Mouse (Mus musculus): ENCODE measurements at regions not wholly inside any gene's neighbourhood (a gene's known extent, or its start where the extent isn't known, plus 50 kb on each side); places are given as distances from the start of the nearest gene placed in this dataset.

DNA sequence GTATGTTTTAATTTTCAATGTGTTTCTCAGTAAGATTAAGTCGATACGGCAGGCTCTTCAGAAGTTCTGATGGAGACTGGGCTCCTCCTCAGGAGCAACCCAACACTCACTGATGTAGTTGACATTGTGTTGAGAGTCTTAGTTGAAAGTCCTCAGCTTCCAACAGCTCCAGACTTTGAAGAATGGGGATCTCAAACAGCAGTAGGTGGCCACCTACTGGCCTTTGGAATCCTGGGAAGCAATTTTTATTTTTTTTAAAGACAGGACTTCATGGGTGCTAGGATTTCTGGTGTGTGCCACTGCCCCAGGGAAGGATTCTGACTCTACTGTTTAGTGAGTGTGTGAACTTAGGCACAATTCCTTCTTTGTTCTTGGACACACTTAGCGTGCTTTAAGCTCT lies 225.9 kb upstream of the Tbc1d5 start:
- in situ Hi-C loops (cut with MboI, MseI), result no loop called here

DNA sequence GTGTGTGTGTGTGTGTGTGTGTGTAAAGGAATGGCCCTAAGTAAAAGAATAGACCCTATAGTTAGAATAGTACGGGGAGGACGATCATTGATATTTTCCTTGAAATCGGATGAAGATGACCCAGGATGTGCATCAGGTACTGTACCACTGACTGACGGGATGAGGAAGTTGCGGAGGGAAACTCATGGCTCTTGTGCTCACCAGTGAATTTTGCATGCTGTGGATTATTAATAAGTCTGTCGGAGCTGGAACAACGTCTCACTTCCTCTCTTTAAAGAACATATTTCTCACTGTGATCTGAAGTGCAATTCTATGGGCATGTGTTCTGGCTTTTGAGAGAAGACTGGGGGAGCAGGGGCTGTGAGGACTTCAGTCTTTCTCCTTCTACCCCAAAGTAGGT lies 218.8 kb upstream of the Tbc1d5 start:
- in situ Hi-C loops (cut with MboI, MseI), result no loop called here

DNA sequence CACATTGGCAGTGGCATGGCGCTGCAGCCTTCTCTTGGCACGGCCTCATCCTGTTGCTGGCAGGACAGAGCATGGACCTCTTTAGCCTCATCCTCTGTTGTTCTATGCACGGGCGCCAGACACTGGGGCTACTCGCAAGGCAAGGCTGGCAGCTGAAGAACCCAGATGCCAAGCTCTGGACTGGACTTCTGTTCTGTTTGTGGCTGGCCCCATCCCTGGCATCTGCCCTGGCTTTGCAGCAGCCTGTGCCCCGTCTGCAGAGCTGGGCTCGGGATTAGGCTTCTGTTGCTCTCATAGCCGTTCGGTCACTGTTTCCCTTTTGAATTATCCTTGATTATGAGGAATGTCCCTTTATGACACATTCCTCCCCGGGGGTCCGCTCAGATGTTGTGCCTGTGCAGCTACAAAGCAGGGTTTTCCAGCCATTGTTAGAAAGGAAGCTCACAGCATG lies 214.6 kb upstream of the Tbc1d5 start:
- in situ Hi-C loops (cut with MboI, MseI), result no loop called here

DNA sequence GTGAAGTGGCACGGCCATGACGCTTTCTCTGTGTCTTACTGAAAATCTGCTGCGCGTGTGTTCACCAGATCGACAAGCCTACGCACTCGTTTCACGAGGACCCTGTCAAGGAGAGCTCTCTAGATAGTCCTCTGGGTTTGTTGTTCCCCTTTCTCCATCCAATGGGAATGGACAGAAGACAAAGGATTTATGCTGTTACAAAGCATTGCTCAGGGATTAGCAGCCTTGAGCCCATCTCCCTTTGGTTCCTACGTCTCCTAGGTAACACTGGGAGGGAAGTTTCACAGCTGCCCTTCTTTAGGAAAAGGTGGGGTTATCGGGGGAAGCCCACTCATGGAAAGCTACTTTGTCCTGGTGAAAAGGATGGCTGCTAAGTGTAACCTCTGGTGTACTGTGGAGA lies 212.7 kb upstream of the Tbc1d5 start:
- in situ Hi-C loops (cut with MboI, MseI), result no loop called here

DNA sequence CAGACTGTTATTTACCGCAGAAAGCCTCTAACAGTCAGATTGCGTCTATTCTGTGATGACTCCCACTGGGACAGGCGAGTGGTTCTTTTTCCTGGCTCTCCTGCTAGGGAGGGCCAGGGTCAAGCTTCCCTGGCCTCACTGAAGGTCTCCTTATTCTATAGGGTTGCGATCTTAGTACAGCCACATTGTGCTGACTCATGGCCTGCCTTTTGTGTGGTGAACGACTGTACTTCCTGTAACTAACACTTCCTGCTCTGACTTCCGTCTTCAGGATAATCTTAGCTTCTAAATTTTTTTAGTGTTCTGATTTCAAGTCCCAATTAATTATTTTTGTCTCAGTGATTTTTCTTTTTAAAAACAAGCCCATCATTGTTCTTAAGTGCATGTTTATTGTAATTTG lies 203.4 kb upstream of the Tbc1d5 start:
- in situ Hi-C loops (cut with MboI, MseI), result loop anchor here (10.0 kb wide), 1 partner anchor 508 kb away; no protein-coding TSS in a partner anchor

DNA sequence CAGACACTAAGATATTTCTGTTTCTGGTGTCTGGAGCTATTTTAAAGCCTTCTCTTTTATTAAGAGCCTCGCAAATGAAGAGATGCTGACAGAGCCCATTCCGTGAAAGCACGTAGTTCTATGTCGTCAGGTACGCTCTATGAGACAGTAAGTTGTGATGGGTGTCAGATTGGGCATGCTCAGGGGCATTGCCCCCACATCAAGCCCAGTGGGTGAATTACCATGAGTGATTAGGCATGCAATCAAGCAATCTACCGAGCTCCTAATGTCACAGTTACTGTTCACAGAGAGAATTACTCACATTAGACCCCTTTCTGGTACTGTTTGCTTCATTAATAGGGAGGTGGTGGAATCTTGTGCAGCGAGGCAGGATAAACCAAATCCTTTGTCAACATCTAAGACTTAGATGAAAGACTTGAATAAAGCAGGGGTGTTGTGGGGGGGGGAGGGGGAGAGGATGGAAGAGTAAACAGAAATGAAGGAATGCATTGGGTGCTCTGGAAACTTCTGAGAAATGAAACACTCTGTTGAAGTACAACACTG lies 192.9 kb upstream of the Tbc1d5 start:
- in situ Hi-C loops (cut with MboI, MseI), result no loop called here

DNA sequence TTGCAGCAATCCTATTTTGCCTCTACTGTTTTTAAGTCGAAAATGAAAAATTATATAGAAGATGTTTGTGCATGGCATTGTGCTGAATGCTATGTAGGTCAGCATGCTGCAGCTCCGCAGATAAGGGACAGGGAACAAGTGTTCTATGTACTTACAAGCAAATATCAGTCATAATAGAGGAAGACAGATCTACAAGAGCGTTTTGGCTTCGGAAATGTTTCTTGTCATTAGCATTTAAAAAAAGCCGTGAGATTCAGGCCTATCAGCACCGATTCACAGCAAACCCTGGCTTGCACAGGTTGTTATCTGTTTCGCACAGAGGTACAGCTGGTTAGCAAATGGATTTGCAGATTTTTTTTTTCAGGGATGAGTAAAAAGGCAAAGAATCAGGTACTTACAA lies 191.8 kb upstream of the Tbc1d5 start:
- in situ Hi-C loops (cut with MboI, MseI), result no loop called here

DNA sequence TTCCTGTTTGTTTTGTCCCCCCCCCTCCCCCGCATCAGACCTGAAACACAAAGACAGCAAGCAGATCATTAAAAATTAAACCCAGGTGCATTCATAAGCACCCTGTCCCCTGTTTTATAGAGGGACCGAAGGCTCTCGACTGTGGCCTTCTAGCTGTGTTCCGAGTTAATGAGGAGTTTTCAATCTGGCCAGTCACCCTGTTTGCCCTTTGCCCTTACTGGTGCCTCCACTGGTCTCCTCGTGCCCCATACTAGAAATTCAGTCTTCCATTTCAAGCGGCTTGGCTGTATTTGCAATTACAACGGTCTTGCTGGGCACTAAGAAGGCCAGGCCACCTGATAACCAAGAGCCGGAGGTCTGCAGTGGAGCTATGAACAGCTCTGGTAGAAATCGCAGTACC lies 190.9 kb upstream of the Tbc1d5 start:
- in situ Hi-C loops (cut with MboI, MseI), result no loop called here

DNA sequence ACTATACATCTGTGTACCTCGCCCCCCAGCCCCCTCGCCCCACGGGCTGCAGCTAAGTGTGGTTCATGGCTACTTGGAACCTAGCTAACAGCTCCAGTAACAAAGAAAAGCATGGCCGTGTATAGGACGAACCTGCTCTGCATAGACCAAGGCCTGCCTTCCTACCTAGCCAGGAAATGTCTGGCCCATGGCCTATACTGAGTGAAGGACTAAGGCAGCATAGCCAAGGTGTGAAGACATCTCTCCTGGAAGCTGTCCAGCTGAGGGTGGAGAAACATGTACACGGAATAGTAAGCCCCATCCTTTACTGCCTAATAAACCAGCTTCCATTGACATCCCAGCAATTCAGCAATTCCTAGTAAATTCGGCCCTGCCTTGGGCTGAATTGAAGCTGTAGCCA lies 183.6 kb upstream of the Tbc1d5 start:
- in situ Hi-C loops (cut with MboI, MseI), result no loop called here

DNA sequence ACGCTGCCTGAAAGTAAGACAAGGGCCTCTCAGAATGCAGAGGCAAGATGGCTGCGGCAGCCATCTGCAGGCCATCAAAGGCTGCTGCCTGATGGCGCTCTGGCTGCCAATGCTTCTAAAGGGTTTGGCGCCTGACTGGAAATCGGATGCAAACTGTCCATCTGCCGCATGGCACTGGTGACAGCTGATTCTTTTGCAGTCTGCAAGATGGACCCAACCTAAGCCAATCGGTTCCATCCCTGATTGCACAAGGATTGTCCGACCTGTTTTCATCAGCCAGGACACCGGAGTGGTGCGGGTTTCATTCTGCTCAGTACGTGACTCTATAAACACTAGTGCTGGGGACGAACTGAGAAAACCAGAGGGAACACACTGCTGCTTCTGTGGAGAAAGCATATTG lies 183.1 kb upstream of the Tbc1d5 start:
- in situ Hi-C loops (cut with MboI, MseI), result no loop called here

DNA sequence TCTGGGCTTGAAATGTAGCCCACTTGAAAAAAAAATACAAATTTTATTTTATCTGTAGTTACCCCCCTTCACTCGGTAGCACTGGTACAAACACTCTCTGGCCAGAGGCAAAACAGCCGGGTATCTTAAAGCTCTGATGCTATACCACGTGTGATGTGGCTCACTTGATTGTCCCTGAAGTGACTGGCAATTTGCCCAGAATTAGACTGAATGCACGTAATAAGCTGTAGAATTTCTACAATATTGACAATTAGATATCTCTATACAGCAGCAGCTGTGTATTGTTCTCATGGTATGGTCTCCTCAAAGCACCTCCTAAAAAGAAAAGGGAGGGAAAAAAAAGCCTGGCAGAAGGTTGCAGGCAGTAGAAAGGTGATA lies 179.2 kb upstream of the Tbc1d5 start:
- in situ Hi-C loops (cut with MboI, MseI), result no loop called here

DNA sequence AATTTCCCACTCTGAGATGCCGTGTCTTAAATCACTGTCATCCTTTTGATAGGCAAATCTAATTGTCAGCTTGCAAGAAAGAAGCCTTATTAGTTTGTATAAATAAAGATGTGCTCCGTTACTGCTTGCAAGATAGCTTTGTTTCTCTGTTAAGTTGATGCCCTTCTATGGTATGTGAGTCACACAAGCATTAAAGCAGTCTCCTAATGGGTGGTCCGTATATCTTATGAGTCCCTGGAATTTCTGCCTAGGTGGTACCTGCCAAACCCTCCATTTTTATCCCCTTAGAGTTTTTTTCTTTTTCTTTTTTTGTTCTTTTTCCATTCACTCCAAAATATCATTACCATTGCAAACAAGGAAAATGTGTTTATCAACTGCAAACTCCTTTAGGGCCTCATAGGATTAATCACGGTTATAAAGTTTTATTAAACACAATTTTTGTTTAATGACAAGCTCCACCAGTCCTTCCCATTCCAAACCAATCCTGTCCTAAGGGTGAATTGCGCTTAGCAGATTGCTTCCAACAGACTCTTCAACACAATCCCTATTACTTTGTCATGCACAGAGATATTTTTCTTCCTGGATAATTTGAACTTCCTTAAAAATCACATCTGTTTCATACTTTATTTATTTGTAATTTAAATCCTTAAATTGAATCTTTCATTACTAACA lies 178.7 kb upstream of the Tbc1d5 start:
- in situ Hi-C loops (cut with MboI, MseI), result no loop called here

DNA sequence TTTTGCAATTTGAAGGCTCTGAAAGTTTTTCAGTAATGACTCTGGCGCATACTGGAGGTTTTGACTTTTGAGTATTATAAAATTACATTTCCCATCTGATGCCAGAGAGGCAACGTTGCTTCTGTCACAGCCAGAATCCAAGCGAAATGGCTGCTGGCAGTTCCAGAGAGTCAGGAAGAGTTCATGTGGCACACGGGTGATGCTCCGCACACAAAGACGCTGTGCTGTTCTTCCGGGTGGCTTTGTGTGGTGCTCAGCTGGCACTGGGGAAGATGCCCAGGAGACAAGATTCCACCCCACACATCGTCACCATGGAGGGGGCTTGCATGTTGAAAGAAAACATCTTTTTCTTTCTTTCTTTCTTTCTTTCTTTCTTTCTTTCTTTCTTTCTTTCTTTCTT lies 177.3 kb upstream of the Tbc1d5 start:
- in situ Hi-C loops (cut with MboI, MseI), result no loop called here

DNA sequence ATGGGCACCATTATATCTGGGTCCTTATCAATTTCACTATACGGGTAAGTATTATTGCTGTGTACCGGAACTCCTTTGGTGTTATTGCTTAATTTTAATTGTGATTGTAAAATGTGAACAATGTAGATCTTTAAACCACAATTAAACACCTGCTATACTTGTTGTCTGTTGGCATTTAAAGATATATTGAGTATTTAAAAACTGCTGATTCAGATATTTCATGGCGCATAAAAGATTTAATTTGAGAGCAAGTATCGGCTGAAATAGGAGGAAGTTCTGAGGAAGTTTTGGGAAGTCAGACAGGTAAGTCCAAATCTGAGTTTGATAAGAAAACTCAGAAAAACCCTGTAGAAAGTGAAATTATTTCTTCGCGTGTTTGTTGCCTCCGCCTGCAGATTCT lies 142.7 kb upstream of the Tbc1d5 start:
- in situ Hi-C loops (cut with MboI, MseI), result no loop called here

DNA sequence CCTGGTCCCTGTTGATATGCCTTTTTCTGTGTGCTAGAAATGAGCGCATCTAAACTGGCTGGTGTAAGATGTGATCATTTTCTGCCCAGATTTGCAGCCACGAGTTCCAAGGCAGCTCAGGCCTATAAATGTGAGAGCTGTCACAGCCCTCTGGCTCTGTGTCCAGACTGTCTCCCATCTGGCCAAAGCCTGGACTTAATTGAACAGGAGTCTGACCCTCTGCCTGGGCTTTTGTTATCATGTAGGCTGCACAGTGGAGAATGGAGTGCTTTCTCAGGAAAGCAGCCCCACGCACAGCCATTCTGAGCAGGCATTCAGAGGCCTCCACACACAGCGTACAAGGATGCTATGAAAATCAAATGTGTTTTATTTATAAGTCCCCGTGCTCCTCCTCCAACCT lies 141.9 kb upstream of the Tbc1d5 start:
- in situ Hi-C loops (cut with MboI, MseI), result no loop called here

DNA sequence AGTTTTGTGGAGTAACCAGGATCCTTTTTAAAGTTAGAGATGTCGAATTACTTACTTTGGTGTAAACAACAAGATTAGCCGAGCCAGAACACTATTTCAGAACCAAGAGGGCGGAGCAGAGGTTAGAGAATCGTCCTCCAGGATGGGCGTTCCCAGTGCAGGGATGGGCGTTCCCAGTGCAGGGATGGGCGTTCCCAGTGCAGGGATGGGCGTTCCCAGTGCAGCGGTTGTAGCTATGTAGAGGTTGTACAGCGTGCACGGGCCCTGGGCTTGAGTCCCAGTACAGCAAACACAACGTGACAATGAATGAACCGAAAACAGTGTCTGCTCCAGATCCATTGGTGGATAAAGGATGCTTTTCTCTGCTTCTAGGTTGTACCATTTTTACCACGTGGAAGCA lies 125.8 kb upstream of the Tbc1d5 start:
- in situ Hi-C loops (cut with MboI, MseI), result no loop called here

DNA sequence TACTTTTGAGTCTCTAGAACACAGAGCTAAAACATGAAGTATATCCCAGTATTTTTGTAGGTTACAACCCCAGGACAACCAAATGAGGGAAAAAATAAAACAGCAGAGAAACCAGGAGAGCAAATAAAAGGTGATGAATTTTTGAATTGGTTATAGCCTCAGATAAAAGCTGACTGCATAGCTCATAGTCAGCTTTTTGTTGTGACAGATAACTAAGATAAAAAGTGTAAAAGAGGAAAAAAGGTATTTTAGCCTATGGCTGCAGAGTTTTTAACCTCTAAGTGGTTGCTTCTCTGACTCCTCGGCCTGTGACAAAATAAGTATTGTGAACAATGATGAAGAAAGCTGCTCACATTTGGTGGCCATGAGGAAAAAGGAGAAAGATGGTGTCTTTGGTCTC lies 111.6 kb upstream of the Tbc1d5 start:
- in situ Hi-C loops (cut with MboI, MseI), result loop anchor here (25.0 kb wide), 1 partner anchor 478 kb away; no protein-coding TSS in a partner anchor

DNA sequence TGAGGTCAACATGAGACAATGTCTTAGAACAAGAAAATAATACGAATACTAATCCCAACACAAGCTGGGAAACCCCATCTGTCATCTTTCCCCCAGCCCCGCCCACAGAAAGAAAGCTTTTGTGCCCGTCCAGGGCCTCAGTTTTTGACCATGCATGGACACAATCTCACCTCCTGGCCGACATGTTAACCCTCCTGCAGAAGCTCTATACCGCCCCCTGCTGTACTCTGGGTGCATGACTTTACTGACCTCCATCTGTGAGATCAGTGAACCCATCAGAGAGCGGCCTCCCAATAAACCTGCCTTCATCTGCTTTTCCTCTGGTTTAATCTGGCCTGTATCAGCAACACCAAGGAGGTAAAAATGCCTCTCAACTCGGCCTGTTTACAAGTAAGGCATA lies 109.6 kb upstream of the Tbc1d5 start:
- in situ Hi-C loops (cut with MboI, MseI), result loop anchor here (25.0 kb wide), 1 partner anchor 476 kb away; no protein-coding TSS in a partner anchor

DNA sequence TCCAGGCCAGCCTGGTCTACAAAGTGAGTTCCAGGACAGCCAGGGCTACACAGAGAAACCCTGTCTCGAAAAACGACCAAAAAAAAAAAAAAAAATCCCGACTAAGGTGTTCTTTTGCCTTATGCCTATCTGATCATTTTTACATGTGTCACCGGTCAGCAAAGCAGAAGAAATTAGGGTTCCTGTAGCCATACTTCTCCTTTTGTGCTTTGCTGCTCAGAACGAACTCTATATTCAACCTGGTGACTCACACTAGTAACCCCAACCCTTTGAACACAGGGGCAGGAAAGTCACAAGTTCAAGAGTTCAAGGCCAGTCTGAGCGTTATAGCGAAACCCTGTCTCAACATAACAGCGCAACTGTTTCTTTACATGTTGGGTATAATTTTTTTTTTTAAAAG lies 108.7 kb upstream of the Tbc1d5 start:
- in situ Hi-C loops (cut with MboI, MseI), result loop anchor here (25.0 kb wide), 1 partner anchor 476 kb away; no protein-coding TSS in a partner anchor

DNA sequence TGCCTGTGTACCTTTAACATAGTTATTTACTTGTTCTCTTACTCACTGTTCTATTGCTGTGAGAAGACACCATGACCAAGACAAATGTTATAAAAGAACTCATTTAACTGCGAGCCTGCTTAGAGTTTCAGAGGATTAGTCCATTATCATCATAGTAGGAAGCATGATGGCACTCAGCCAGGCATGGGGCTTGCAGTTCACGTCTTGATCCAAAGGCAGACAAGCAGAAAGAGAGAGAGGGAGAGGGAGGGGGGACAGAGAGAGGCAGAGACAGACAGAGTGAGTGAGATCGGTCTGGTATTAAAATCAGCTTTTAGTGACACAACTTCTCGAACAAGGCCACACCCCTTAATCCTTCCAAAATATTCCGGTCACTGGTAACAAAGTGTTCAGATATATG lies 106.2 kb upstream of the Tbc1d5 start:
- in situ Hi-C loops (cut with MboI, MseI), result loop anchor here (25.0 kb wide), 1 partner anchor 473 kb away; no protein-coding TSS in a partner anchor

DNA sequence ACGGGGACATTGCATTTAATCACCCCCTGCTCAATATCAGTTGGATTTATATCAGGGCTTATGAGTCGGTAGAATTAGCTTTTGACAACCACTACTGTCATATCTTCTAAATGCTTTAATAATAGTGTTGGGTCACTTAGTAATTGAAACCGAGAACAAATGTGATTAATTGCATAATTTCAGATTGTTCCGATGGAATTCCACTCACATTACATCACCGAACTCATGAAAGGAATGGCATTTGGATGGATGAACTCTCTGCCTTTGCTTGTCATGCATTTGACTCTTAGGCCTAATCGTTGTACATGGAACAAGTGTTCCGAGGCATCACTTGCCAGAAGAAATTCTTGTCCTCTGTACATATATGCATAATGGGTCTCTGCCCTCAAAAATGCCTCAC lies 99.6 kb upstream of the Tbc1d5 start:
- in situ Hi-C loops (cut with MboI, MseI), result loop anchor here (25.0 kb wide), 1 partner anchor 466 kb away; no protein-coding TSS in a partner anchor

DNA sequence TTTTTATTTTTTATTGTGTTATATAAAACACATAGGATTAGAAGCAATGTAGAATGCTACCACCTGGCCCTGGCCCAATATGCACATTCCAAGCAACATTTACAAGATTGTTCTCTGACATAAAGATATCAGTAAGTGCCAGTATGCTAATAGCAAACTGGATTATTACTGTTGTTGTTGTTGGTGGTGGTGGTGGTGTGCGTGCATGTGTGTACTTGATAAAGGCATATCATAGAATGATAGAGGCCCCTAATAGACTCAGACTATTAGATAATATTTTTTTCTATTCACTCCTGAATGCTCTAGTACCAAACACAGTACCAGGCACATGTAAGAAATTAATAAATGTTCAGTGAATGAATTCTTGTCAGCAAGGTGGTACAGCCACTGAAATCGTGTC lies 98.9 kb upstream of the Tbc1d5 start:
- in situ Hi-C loops (cut with MboI, MseI), result loop anchor here (25.0 kb wide), 1 partner anchor 466 kb away; no protein-coding TSS in a partner anchor

DNA sequence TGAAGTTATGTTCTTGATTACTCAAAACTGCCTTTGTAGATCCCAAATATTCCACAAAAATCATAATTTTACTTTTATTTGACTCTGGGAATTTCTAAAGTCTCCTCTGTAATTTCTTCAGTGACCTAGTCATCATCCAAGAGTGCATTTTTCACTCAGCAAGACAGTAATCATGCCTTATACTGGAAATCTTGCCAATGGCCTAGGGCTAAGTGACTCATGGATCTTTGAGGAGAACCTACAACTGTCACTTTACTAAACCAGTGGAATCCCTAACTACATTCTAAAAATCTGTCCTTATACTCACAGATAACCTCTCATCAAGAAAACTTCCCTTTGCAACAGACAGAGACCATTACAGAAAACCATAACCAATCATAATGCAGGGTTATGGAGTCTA lies 98.0 kb upstream of the Tbc1d5 start:
- in situ Hi-C loops (cut with MboI, MseI), result loop anchor here (25.0 kb wide), 1 partner anchor 465 kb away; no protein-coding TSS in a partner anchor
